Mouse (Mus musculus): ENCODE results near the gene Tra2a.

- TF ChIP-seq CTCF (conservative IDR thresholded peaks at IDR 0.05; ENCODE audit: low read length) (no peak), NANOG (IDR thresholded peaks at IDR 0.05; ENCODE audit: borderline replicate concordance, low read length) (no peak)
These were observed 3.9 kb upstream of the Tra2a start for GRCm38 (mm10) chr6:49267686-49268085.
